Comparison of ENCODE assay signal across 23 mouse cellular contexts in the genomic region with DNA sequence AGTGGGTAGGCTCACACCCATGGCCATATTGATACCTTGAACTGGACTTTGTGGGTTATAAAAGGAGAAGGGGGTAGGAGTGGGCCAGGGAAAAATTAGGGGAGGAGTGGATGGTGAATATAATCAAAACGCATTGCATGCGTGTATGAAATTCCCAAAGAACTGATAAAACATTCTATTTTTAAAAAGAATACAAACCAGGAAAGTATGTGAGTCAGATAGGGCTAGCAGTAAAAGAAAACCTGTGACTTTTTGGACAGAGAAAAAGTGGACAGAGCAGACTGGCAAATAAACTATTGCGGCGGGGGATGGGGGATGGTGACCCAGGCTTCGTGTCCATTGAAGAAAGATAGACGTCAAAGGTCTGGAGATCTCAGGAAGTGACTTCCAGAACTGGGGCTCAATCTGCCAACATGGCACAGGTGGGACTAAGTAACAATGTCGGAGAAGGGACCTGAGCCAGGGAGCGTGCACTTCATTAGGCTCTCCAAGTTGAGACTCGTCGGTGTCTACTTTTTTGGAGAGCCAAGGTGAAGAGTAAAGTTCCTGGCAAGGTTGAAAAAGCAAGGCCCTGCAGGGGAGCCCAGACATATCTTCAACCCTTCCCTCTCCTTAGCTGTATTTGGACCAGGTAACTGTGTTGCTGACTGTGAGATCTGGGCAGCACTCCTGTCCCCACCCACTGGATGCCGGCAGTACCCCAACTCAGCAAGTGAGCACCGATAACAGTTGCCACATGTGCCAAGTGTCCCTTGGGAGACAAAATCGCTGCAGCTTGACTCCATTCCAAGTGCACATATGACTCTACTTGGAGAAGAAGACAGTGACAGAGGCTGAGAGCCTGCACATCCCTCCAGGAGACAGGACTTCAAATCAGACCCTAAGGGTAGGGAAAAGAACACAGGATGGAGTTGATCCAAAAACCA.
DNase-seq lines count a peak whose midpoint lies in the region; ATAC-seq and TF ChIP-seq lines count a peak whose summit lies in the region.
"Had no signal": no experiment of that assay in that cellular context is flagged by ENCODE, and none has a peak within 500 bp of the region (broad histone marks: within the 10 kb centered on the region; RNA-seq: fewer than 3 reads in every experiment).

No protein-coding gene starts in this region.

- TF ChIP-seq POLR2A in CH12.LX (IDR thresholded peaks at IDR 0.05; ENCODE audit: low read depth, low read length) = no peak
- no peak for TF ChIP-seq POLR2A in cerebellum, adult 2 months (IDR thresholded peaks at IDR 0.05; ENCODE audit: borderline replicate concordance, insufficient read depth, low read length)

- peaks cover 28% of the 10 kb centered on the region for H3K79me2 ChIP-seq in CH12.LX (replicated peaks; ENCODE audit: control insufficient read depth, extremely low read depth, insufficient read depth, poor library complexity, severe bottlenecking)

- no peak overlapping the region for H3K9ac ChIP-seq in CH12.LX (ENCODE audit: insufficient read depth, low read depth)
- no peak overlapping the region for H3K9ac ChIP-seq in heart, embryonic 14.5 days (ENCODE audit: low read length)
- H3K9ac ChIP-seq: embryonic facial prominence, embryonic 13.5 days; forebrain, embryonic 12.5 days; hindbrain, embryonic 12.5 days had no signal

- intact Hi-C loops in heart, postnatal 10 days (cut with DNase I) = no loop called here

- dilution Hi-C loops in CH12.LX (cut with MboI; ENCODE audit: extremely low pct_ligation_motif_present, extremely low pct_unique_long_range_greater_than_20kb, low sequenced_read_pairs) = no loop called here

- in situ Hi-C loops in CH12.LX (cut with MboI; ENCODE audit: low pct_ligation_motif_present, low pct_unique_long_range_greater_than_20kb, low sequenced_read_pairs) = no loop called here

- no peak overlapping the region for H3K4me3 ChIP-seq in CH12.LX (replicated peaks in 1 of 3; ENCODE audit: low read depth in 2 of 3, low read length in 2 of 3, poor library complexity in 1 of 3)
- H3K4me3 ChIP-seq in heart, embryonic 14.5 days (ENCODE audit: control insufficient read depth in 1 of 2, insufficient read depth in 1 of 2, low read depth in 1 of 2, low read length in 2 of 2) = no peak overlapping the region
- no peak overlapping the region for H3K4me3 ChIP-seq in cerebellum, adult 2 months (replicated peaks; ENCODE audit: insufficient read depth, low read depth, low read length)
- H3K4me3 ChIP-seq: embryonic facial prominence, embryonic 13.5 days; forebrain, embryonic 12.5 days; hindbrain, embryonic 12.5 days had no signal

- TF ChIP-seq EP300 in CH12.LX (IDR thresholded peaks at IDR 0.05; ENCODE audit: low read length) = no peak

- peak overlapping the region; percentile 94 for H3K4me2 ChIP-seq in CH12.LX (ENCODE audit: insufficient read depth, low read depth, poor library complexity, severe bottlenecking)
- peak overlapping the region; percentile 31 for H3K4me2 ChIP-seq in heart, embryonic 14.5 days (ENCODE audit: low read length)
- H3K4me2 ChIP-seq: embryonic facial prominence, embryonic 13.5 days; forebrain, embryonic 12.5 days; hindbrain, embryonic 12.5 days had no signal

- ATAC-seq in heart, embryonic 14.5 days (ENCODE audit: insufficient number of reproducible peaks, insufficient read depth, low FRiP score, low read depth) = no peak
- ATAC-seq: activated CD4-positive, CD25-positive, alpha-beta regulatory T cell, adult 4 months; forebrain, embryonic 16.5 days; hindbrain, embryonic 16.5 days; inflammation-experienced regulatory T-cells, adult 6 months; intestine, postnatal 0 days; Patski had no signal

- H3K27me3 ChIP-seq in CH12.LX (replicated peaks) = no peaks in the 10 kb centered on the region
- no peaks in the 10 kb centered on the region for H3K27me3 ChIP-seq in heart, embryonic 14.5 days (ENCODE audit: control insufficient read depth, insufficient read depth, low read length)
- no peaks in the 10 kb centered on the region for H3K27me3 ChIP-seq in cerebellum, adult 2 months (ENCODE audit: control insufficient read depth, insufficient read depth, low read length)
- H3K27me3 ChIP-seq: embryonic facial prominence, embryonic 13.5 days; Patski had no signal

- peaks cover 0 to 19% of the 10 kb centered on the region in 2 experiments for H3K36me3 ChIP-seq in CH12.LX (replicated peaks in 1 of 2; ENCODE audit: control insufficient read depth in 1 of 2, insufficient read depth in 1 of 2, low read length in 1 of 2)
- no peaks in the 10 kb centered on the region for H3K36me3 ChIP-seq in heart, embryonic 14.5 days (ENCODE audit: control insufficient read depth, insufficient read depth, low read length)
- H3K36me3 ChIP-seq: embryonic facial prominence, embryonic 13.5 days; forebrain, embryonic 12.5 days; G1E; hindbrain, embryonic 12.5 days had no signal

- peak overlapping the region; percentile 32; the same call in 1 of the 2 replicates for H3K27ac ChIP-seq in CH12.LX (ENCODE audit: insufficient read depth, low read depth)
- H3K27ac ChIP-seq in heart, embryonic 14.5 days (replicated peaks in 1 of 2; ENCODE audit: control insufficient read depth in 1 of 2, insufficient read depth in 1 of 2, low read depth in 2 of 2, low read length in 2 of 2) = peak overlapping the region; percentile 73 to 77
- H3K27ac ChIP-seq in cerebellum, adult 2 months (ENCODE audit: insufficient read depth, low read length) = no peak overlapping the region
- H3K27ac ChIP-seq: embryonic facial prominence, embryonic 13.5 days; forebrain, embryonic 12.5 days; hindbrain, embryonic 12.5 days had no signal

- 56% methylated on average over 13 of the region's 13 CpGs for WGBS in heart, embryonic 14.5 days
- 40% methylated on average over 13 of the region's 13 CpGs for WGBS in cerebellum, adult 2 months

- no peak for TF ChIP-seq RAD21 in CH12.LX (IDR thresholded peaks at IDR 0.05; ENCODE audit: low read depth, low read length)

- peak; percentile 38 for DNase-seq in CH12.LX (ENCODE audit: extremely low read depth)
- DNase-seq in adipocyte (ENCODE audit: low spot score) = peak; percentile 49
- peak; percentile 67 to 68 for DNase-seq in heart, postnatal 10 days
- DNase-seq in kidney, postnatal 36 days = no peak
- DNase-seq in cerebellum, adult 2 months = no peak
- no peak for DNase-seq in urinary bladder, postnatal 14 days (ENCODE audit: low spot score)
- DNase-seq: adrenal gland, adult 2 months; adrenal gland, postnatal 36 days; cerebellum, adult 8-10 months; cerebellum, postnatal 25 days; gastrocnemius, postnatal 10 days; kidney, adult 8-10 months had no signal

- peaks cover 16 to 57% of the 10 kb centered on the region in 2 experiments for H3K4me1 ChIP-seq in CH12.LX (ENCODE audit: control insufficient read depth in 1 of 2, insufficient read depth in 2 of 2)
- H3K4me1 ChIP-seq in heart, embryonic 14.5 days (ENCODE audit: control insufficient read depth in 2 of 2, insufficient read depth in 2 of 2, low read length in 2 of 2) = peaks cover 49 to 60% of the 10 kb centered on the region in 2 experiments
- no peaks in the 10 kb centered on the region for H3K4me1 ChIP-seq in cerebellum, adult 2 months (ENCODE audit: control insufficient read depth, insufficient read depth, low read length)

- peaks cover 8% of the 10 kb centered on the region for H3K9me3 ChIP-seq in CH12.LX (replicated peaks; ENCODE audit: low read length)
- H3K9me3 ChIP-seq in heart, embryonic 14.5 days (ENCODE audit: control insufficient read depth, low read length) = no peaks in the 10 kb centered on the region
- H3K9me3 ChIP-seq: embryonic facial prominence, embryonic 13.5 days; forebrain, embryonic 12.5 days; G1E; hindbrain, embryonic 12.5 days had no signal

- TF ChIP-seq CTCF in CH12.LX (conservative IDR thresholded peaks at IDR 0.05 in 1 of 2, IDR thresholded peaks at IDR 0.05 in 1 of 2; ENCODE audit: low read depth in 2 of 2, low read length in 2 of 2) = no peak
- TF ChIP-seq CTCF in cerebellum, adult 2 months (IDR thresholded peaks at IDR 0.05; ENCODE audit: borderline replicate concordance, insufficient read depth, low read depth, low read length) = no peak

TF ChIP-seq in CH12.LX, 34 proteins besides CTCF, POLR2A, EP300 and RAD21:
- TF ChIP-seq SIN3A (IDR thresholded peaks at IDR 0.05; ENCODE audit: low read length) (peak; percentile 10; the same call in 1 of the 2 replicates), JUN (IDR thresholded peaks at IDR 0.05; ENCODE audit: insufficient read depth, low read depth, low read length) (no peak), IRF4 (IDR thresholded peaks at IDR 0.05; ENCODE audit: low read depth, low read length) (no peak), MYC (IDR thresholded peaks at IDR 0.05; ENCODE audit: low read depth, low read length) (no peak), ZC3H11A (IDR thresholded peaks at IDR 0.05; ENCODE audit: low read depth, low read length) (no peak), MAZ (IDR thresholded peaks at IDR 0.05; ENCODE audit: low read depth, low read length) (0 out of 2 replicates have a peak, but pooled peaks have one; percentile 3), UBTF (IDR thresholded peaks at IDR 0.05; ENCODE audit: low read depth, low read length) (0 out of 2 replicates have a peak, but pooled peaks have one; percentile 14), MEF2A (IDR thresholded peaks at IDR 0.05; ENCODE audit: borderline replicate concordance, low read depth, low read length) (no peak), ELF1 (IDR thresholded peaks at IDR 0.05; ENCODE audit: low read depth, low read length) (no peak), MXI1 (IDR thresholded peaks at IDR 0.05; ENCODE audit: low read depth, low read length) (0 out of 2 replicates have a peak, but pooled peaks have one; percentile 31), ZMIZ1 (IDR thresholded peaks at IDR 0.05; ENCODE audit: low read depth, low read length) (0 out of 2 replicates have a peak, but pooled peaks have one; percentile 33), BHLHE40 (IDR thresholded peaks at IDR 0.05; ENCODE audit: low read depth, low read length) (no peak)

Comparison
In these comparisons a context has a peak if more than half of its experiments do, and no peak if none do; other contexts are left out.
1. DNase-seq: peak in CH12.LX (single experiment), adipocyte (single experiment) and heart, postnatal 10 days (2 of 2); none in kidney, postnatal 36 days (0 of 2), cerebellum, adult 2 months (0 of 2) and urinary bladder, postnatal 14 days (single experiment).